Mouse (Mus musculus): Measurements from ENCODE around the gene Sap18b. TPM values are rescaled to one million over a fixed set of nuclear protein-coding genes. Genes with fewer than 3 reads are reported as not detected.

Gene Sap18b
- polyA plus RNA-seq, 1 experiment = 157 TPM

- Histone ChIP-seq H3K79me2 (ENCODE audit: control insufficient read depth, insufficient read depth) (no peaks in the 10 kb centered on the region), H3ac (ENCODE audit: control insufficient read depth, insufficient read length) (no peak overlapping the region), H3K36me3 (ENCODE audit: control insufficient read depth, insufficient read depth) (peaks cover 38% of the 10 kb centered on the region), H3K4me3 (no peak overlapping the region), H3K27me3 (ENCODE audit: control insufficient read depth, insufficient read depth, insufficient read length) (no peaks in the 10 kb centered on the region), H3K4me2 (ENCODE audit: low read depth) (no peak overlapping the region)
- TF ChIP-seq POLR2AphosphoS2 (IDR thresholded peaks at IDR 0.05; ENCODE audit: insufficient read length, low read depth) = no peak
- TF ChIP-seq MYOD1 (IDR thresholded peaks at IDR 0.05; ENCODE audit: control insufficient read depth in 1 of 3, insufficient read length in 2 of 3, low read depth in 2 of 3) = no peak
- no peak for TF ChIP-seq TCF3 (IDR thresholded peaks at IDR 0.05; ENCODE audit: insufficient read length, low read depth)
- no peak for TF ChIP-seq CEBPB (IDR thresholded peaks at IDR 0.05; ENCODE audit: insufficient read depth, poor library complexity, severe bottlenecking)
- TF ChIP-seq USF1 (IDR thresholded peaks at IDR 0.05; ENCODE audit: low read depth) = no peak
- TF ChIP-seq MYOG (IDR thresholded peaks at IDR 0.05; ENCODE audit: control insufficient read depth in 1 of 3, insufficient read depth in 1 of 3, insufficient read length in 2 of 3, low read depth in 2 of 3) = no peak
- TF ChIP-seq POLR2A (IDR thresholded peaks at IDR 0.05; ENCODE audit: insufficient read length, low read depth) = no peak
- no peak for TF ChIP-seq SRF (IDR thresholded peaks at IDR 0.05; ENCODE audit: control insufficient read depth, insufficient read length, low read depth)
- no peak for TF ChIP-seq TCF12 (IDR thresholded peaks at IDR 0.05; ENCODE audit: insufficient read depth, poor library complexity, severe bottlenecking)
- no peak for TF ChIP-seq MAX (IDR thresholded peaks at IDR 0.05; ENCODE audit: low read depth)
- TF ChIP-seq E2F4 (IDR thresholded peaks at IDR 0.05; ENCODE audit: insufficient read depth) = no peak
- no peak for TF ChIP-seq REST (IDR thresholded peaks at IDR 0.05; ENCODE audit: insufficient read depth, insufficient read length)
These were observed 46.5 kb downstream of the Sap18b start for GRCm38 (mm10) chr8:95871690-95872089.

- peaks cover 25% of the 10 kb centered on the region for H3K36me3 ChIP-seq (ENCODE audit: control insufficient read depth, insufficient read depth)
These were observed 50.1 kb downstream of the Sap18b start for GRCm38 (mm10) chr8:95875270-95875669.

More at GRCm38 (mm10) chr8:95875270-95875669, 50.1 kb downstream of the Sap18b start:
- no peak for TF ChIP-seq POLR2AphosphoS2 (IDR thresholded peaks at IDR 0.05; ENCODE audit: insufficient read length, low read depth)
- TF ChIP-seq E2F4 (IDR thresholded peaks at IDR 0.05; ENCODE audit: insufficient read depth) = no peak
- TF ChIP-seq MYOG (IDR thresholded peaks at IDR 0.05; ENCODE audit: control insufficient read depth in 1 of 3, insufficient read depth in 1 of 3, insufficient read length in 2 of 3, low read depth in 2 of 3) = no peak
- TF ChIP-seq CEBPB (IDR thresholded peaks at IDR 0.05; ENCODE audit: insufficient read depth, poor library complexity, severe bottlenecking) = no peak
- no peak for TF ChIP-seq TCF12 (IDR thresholded peaks at IDR 0.05; ENCODE audit: insufficient read depth, poor library complexity, severe bottlenecking)
- no peak for TF ChIP-seq USF1 (IDR thresholded peaks at IDR 0.05; ENCODE audit: low read depth)
- TF ChIP-seq REST (IDR thresholded peaks at IDR 0.05; ENCODE audit: insufficient read depth, insufficient read length) = no peak
- TF ChIP-seq POLR2A (IDR thresholded peaks at IDR 0.05; ENCODE audit: insufficient read length, low read depth) = no peak
- TF ChIP-seq SRF (IDR thresholded peaks at IDR 0.05; ENCODE audit: control insufficient read depth, insufficient read length, low read depth) = no peak
- no peak for TF ChIP-seq MYOD1 (IDR thresholded peaks at IDR 0.05; ENCODE audit: control insufficient read depth in 1 of 3, insufficient read length in 2 of 3, low read depth in 2 of 3)
- no peak for TF ChIP-seq TCF3 (IDR thresholded peaks at IDR 0.05; ENCODE audit: insufficient read length, low read depth)
- no peak for TF ChIP-seq MAX (IDR thresholded peaks at IDR 0.05; ENCODE audit: low read depth)
- Histone ChIP-seq H3K27me3 (ENCODE audit: control insufficient read depth, insufficient read depth, insufficient read length) (no peaks in the 10 kb centered on the region), H3ac (ENCODE audit: control insufficient read depth, insufficient read length) (no peak overlapping the region), H3K4me3 (no peak overlapping the region), H3K4me2 (ENCODE audit: low read depth) (no peak overlapping the region), H3K79me2 (ENCODE audit: control insufficient read depth, insufficient read depth) (peaks cover 15% of the 10 kb centered on the region)

Other genes starting within 250 kb of the Sap18b start
- not detected for gene Prss54, start 249.0 kb upstream of the Sap18b start, polyA plus RNA-seq (2012; fragmentation: generic; extraction: Trizol)
- gene Gins3, start 191.9 kb upstream of the Sap18b start, polyA plus RNA-seq (2012; fragmentation: generic; extraction: Trizol) = 2.0 TPM
- gene Ndrg4, start 148.4 kb upstream of the Sap18b start, polyA plus RNA-seq (2012; fragmentation: generic; extraction: Trizol) = 83.9 TPM
- 13.9 TPM for gene Setd6, start 109.5 kb upstream of the Sap18b start, polyA plus RNA-seq (2012; fragmentation: generic; extraction: Trizol)
- gene Cnot1, start 17.9 kb upstream of the Sap18b start, polyA plus RNA-seq (2012; fragmentation: generic; extraction: Trizol) = 32.7 TPM
- 46.9 TPM for gene Slc38a7, start 28.2 kb downstream of the Sap18b start, polyA plus RNA-seq (2012; fragmentation: generic; extraction: Trizol)
- gene Got2, start 63.2 kb downstream of the Sap18b start, polyA plus RNA-seq (2012; fragmentation: generic; extraction: Trizol) = 241 TPM